Comparison of ENCODE assay signal across 8 mouse cellular contexts in genomic region chr9:63123451-63124438, GRCm38 (mm10). TPM values are rescaled to one million over a fixed set of nuclear protein-coding genes. Genes with fewer than 3 reads are reported as not detected.
DNase-seq lines count a peak whose midpoint lies in the region; ATAC-seq lines count a peak whose summit lies in the region.

No protein-coding gene starts in this region.

- H3K9me3 ChIP-seq in heart, embryonic 14.5 days (ENCODE audit: control insufficient read depth, low read length): no peaks in the 10 kb centered on the region
- no peaks in the 10 kb centered on the region for H3K9me3 ChIP-seq in liver, embryonic 12.5 days (replicated peaks)

- H3K36me3 ChIP-seq in heart, embryonic 14.5 days (ENCODE audit: control insufficient read depth, insufficient read depth, low read length): no peaks in the 10 kb centered on the region
- H3K36me3 ChIP-seq in liver, embryonic 12.5 days: no peaks in the 10 kb centered on the region
- H3K36me3 ChIP-seq in splenic B cell, adult 2 months (ENCODE audit: control insufficient read depth, insufficient read depth, low read length, poor library complexity, severe bottlenecking): no peaks in the 10 kb centered on the region

- peak overlapping the region; percentile 93 for H3K4me2 ChIP-seq in heart, embryonic 14.5 days (ENCODE audit: low read length)
- peak overlapping the region; percentile 77 for H3K4me2 ChIP-seq in liver, embryonic 12.5 days

- H3K4me1 ChIP-seq in heart, embryonic 14.5 days (ENCODE audit: control insufficient read depth in 2 of 2, insufficient read depth in 2 of 2, low read length in 2 of 2): peaks cover 0 to 4% of the 10 kb centered on the region in 2 experiments; a peak in 2 of 4 replicates
- H3K4me1 ChIP-seq in liver, embryonic 12.5 days: peaks cover 12% of the 10 kb centered on the region

- peak overlapping the region; percentile 53 to 58 for H3K4me3 ChIP-seq in heart, embryonic 14.5 days (ENCODE audit: control insufficient read depth in 1 of 2, insufficient read depth in 1 of 2, low read depth in 1 of 2, low read length in 2 of 2)
- H3K4me3 ChIP-seq in liver, embryonic 12.5 days: peak overlapping the region; percentile 50

- peak overlapping the region; percentile 83 for H3K9ac ChIP-seq in heart, embryonic 14.5 days (ENCODE audit: low read length)
- peak overlapping the region; percentile 45 for H3K9ac ChIP-seq in liver, embryonic 12.5 days

- 7% methylated on average over 30 of the region's 30 CpGs for WGBS in heart, embryonic 14.5 days
- WGBS in liver, embryonic 12.5 days (ENCODE audit: insufficient replicate concordance): 6% methylated on average over 30 of the region's 30 CpGs

- DNase-seq in CD8-positive naive resting alpha-beta T cell, adult 2 months (ENCODE audit: low read depth in 2 of 2, low spot score in 2 of 2): peak; percentile 87
- DNase-seq in c-Kit-negative CD71-positive TER-119-positive erythroid progenitor cells, embryonic 14.5 days (ENCODE audit: low read depth, low spot score): peak; percentile 22
- DNase-seq in fibroblast of lung, adult 2 months (ENCODE audit: low read depth): peak; percentile 86
- peak; percentile 94 for DNase-seq in kidney, postnatal 14 days
- DNase-seq in naive thymus-derived CD4-positive, alpha-beta T cell, adult 2 months (ENCODE audit: low read depth): peak; percentile 94
- DNase-seq in splenic B cell, adult 2 months (ENCODE audit: low read depth, low spot score): peak; percentile 94

- peak overlapping the region; percentile 73 to 75 for H3K27ac ChIP-seq in heart, embryonic 14.5 days (replicated peaks in 1 of 2; ENCODE audit: control insufficient read depth in 1 of 2, insufficient read depth in 1 of 2, low read depth in 2 of 2, low read length in 2 of 2)
- H3K27ac ChIP-seq in liver, embryonic 12.5 days: no peak overlapping the region

- ATAC-seq in heart, embryonic 14.5 days (ENCODE audit: insufficient number of reproducible peaks, insufficient read depth, low FRiP score, low read depth): peak; percentile 93
- peak; percentile 85 for ATAC-seq in liver, embryonic 12.5 days

- H3K27me3 ChIP-seq in heart, embryonic 14.5 days (ENCODE audit: control insufficient read depth, insufficient read depth, low read length): no peaks in the 10 kb centered on the region
- 0 out of 2 replicates have a peak, but pooled peaks cover 4% of the 10 kb centered on the region for H3K27me3 ChIP-seq in liver, embryonic 12.5 days (replicated peaks)
- H3K27me3 ChIP-seq in splenic B cell, adult 2 months (ENCODE audit: control insufficient read depth, insufficient read depth, low read length, poor library complexity, severe bottlenecking): no peaks in the 10 kb centered on the region

RNA-seq across cellular contexts. Expression of gene Skor1, which starts 25.0 kb away (rescaled TPM):
- polyA plus RNA-seq in heart, embryonic 14.5 days (2014; fragmentation: Nextera tagmentation; extraction: Ambion mirVana): not detected in 2 replicates
- not detected in 2 replicates for polyA plus RNA-seq in liver, embryonic 12.5 days (2016; fragmentation: Nextera tagmentation; extraction: Ambion mirVana)

Comparison
In these comparisons a context has a peak if more than half of its experiments do, and no peak if none do; other contexts are left out.
1. DNase-seq: peak in every context shown above with its lines; median percentile 94 in kidney, postnatal 14 days; 94 in naive thymus-derived CD4-positive, alpha-beta T cell, adult 2 months; 94 in splenic B cell, adult 2 months; 87 in CD8-positive naive resting alpha-beta T cell, adult 2 months; 86 in fibroblast of lung, adult 2 months; 22 in c-Kit-negative CD71-positive TER-119-positive erythroid progenitor cells, embryonic 14.5 days.